Mouse (Mus musculus) heart, adult 8-10 months (tissue): Measurements from ENCODE around the gene Gm48552. TPM values are rescaled to one million over a fixed set of nuclear protein-coding genes. Genes with fewer than 3 reads are reported as not detected.

Experiments used
- DNase-seq: peaks from one replicate; pipeline ENCODE4 v3.0.0; 2022; ENCODE audit warnings: low spot score
- total RNA-seq, 4 experiments: library from RNA; stranded (reverse); gene quantifications; 2 replicates each; pipeline ENCODE4 v1.2.4; 2022

Gm48552 gene
- total RNA-seq, result under 1 TPM in 2 of 4 experiments, not detected in 2; 0.50 to 0.72 TPM

- DNase-seq, result no peak
Measured at GRCm38 (mm10) chr10:81388505-81389055, at the start of gene Gm48552. Gene Gm48552 (plus strand): TSS chr10:81389005.

DNA sequence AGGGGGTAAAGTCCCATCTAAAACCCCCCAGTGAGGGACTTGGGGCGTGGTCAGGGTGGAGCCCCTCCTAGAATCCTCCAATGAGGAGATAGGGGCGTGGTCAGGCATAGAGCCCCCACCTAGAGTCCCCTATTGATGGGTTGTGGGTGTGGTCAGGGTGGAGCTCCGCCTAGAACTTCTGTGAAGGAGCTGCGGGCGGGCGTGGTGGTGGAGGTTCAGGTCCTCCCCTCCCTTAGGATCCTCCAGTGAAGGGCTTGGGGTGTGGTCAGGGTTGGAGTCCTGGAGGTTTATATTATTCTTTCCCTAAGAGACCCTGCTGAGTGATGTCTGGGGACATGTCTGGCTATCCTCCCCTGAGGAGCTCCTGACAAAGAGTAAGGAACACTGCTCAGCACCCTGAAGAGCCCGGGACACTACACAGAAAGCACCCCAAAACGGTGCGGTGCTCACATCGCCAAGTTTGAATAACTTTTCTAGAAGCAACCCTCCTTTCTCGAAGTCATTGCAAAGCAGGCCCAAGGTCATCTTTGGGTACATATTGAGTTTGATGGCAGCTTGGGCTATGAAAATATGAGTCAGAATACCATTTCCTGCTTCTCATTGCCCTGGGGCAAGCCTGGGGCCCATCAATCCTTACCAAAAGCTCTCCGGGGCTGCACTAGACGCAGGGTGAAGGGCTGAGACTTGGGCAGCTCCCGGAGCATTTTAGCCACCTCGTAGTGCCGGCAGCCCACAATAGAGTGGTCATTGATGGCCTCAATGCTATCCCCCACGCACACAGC is 48.1 kb upstream of the Gm48552 start:
- DNase-seq, result no peak

DNA sequence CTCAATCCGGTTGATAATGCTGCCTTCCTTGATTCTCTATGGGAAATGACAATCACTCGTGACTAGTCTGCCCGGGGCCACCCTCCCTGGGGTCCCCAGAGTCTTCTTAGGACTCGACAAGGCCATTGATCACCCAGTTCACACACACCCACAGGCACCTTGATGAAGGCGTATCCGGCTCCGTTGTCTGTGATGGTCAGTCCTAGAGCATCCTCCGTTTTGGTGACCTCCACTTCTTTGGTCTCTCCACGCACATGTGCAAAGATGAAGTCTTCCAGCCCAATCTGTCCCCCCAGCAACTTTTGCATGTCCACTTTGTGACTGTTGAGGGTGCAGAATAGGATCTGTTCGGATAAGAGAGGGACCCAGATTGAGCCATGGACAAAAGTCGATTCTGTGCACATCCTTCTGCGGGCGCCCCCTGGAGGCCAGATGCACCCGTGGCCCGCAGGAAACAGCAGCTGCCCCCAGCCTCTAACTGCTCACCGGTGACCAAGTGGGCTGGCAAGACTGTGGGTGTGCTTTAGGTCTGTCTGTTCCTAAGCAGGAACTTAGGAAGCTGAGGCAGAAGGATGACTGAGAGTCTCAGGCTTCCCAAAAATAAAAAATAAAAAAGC is 47.4 kb upstream of the Gm48552 start:
- DNase-seq, result peak; percentile 63

- no peak for DNase-seq
Measured at GRCm38 (mm10) chr10:81342686-81343505, 45.9 kb upstream of the Gm48552 start, which contains the start of gene Gipc3. Gene Gipc3 (minus strand): TSS chr10:81343266.

- no peak for DNase-seq
Measured at GRCm38 (mm10) chr10:81344421-81345161, 44.2 kb upstream of the Gm48552 start.

DNA sequence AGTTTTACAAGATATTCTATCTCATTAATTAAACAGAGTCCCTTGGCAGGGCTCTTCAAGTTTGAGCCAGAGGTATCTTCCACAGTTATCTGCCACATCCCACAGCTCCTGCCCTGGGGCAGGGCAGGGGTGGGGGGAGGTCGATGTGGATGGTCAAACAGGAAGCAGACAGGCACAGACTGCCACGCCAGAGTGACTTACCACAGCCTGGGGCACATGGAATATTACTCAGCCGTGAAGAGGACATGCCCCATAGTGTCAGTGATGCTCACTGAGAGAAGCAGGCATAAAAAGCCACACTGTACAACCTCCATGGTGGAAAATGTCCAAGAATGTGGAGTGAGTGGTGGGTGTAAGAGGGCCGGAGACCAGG is 43.7 kb upstream of the Gm48552 start:
- DNase-seq, result no peak

- DNase-seq, result no peak
Measured at GRCm38 (mm10) chr10:81346453-81347067, 42.2 kb upstream of the Gm48552 start.

- no peak for DNase-seq
Measured at GRCm38 (mm10) chr10:81349146-81349545, 39.7 kb upstream of the Gm48552 start.

DNA sequence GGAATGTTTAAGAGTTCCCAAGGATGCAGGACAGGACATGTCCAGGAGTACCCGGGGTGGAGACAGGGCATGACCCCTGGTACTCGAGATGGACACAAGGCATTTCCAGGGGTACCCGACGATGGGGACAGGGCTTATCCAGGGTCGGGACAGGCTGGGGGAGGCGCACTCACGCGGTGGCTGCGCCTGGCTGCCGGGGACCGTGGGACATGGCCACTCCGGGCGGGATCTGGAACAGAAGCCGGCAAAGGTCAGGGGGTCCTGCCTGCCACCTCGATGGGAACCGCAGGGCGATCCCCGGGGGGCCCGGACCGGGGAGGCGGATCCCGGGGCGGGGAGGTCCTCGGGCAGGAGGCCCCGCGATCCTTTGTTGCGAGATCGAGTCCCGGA is 38.8 kb upstream of the Gm48552 start:
- no peak for DNase-seq

DNA sequence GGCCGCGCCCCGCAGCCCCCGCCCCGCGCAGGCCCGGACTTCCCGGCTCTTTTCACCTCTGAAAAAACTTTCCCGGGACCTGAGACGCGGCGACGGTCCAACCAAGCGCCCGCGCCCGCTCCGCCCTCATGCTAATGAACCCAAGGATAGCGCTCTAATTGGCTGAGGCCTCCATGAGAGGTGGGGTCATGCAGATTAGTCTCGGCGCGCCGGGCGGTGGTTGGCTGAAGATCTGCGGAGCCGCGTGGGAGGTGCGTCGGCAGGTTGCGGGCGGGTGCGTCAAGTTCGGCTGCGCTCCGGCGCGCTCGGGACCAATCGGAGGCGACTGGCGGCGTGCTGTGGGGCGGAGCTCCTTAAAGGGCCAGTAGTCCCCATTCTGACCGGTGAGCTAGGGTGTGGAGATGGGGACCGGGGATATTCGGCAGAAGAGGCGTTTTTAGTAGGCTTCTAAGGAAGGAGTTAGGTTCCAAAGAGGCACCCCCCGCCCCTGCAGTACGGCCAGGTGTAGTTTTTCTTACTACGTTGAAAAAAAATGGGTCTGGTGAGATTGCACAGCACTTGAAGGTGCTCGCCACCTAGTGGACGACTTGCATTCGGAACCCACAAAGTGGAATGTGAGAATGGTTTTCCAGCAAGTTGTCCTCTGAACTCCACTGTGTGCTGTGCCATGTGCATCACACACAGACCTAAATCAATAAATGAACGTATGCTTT is 38.3 kb upstream of the Gm48552 start, which contains the start of gene Hmg20b:
Gene Hmg20b (minus strand): TSS at position 130 of the 713 bp plus-strand sequence.
- DNase-seq, result peak; percentile 99

- DNase-seq, result no peak
Measured at GRCm38 (mm10) chr10:81351678-81352291, 37.0 kb upstream of the Gm48552 start.

GRCm38 (mm10) chr10:81354738-81355477 is 33.9 kb upstream of the Gm48552 start:
- no peak for DNase-seq

DNA sequence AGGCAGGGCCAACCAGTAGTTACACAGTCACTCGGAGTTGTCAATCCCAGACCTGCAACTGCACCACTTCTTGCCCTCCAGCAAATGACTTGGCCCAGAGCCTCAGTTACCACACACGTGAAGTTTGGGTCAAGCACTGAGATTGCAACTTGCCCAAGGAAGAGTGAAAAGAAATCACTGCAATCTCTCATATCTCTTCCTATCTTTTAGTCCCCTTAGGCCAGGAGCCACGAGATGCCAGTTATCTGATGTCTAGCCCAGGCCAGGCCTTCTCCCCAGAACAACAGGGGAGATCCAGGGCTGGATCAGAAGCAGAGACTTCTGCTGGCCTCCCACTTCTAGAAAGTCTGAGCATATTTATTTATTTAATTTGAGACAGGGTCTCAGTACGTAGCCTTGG is 33.3 kb upstream of the Gm48552 start:
- DNase-seq, result no peak

- DNase-seq, result no peak
Measured at GRCm38 (mm10) chr10:81356352-81356990, 32.3 kb upstream of the Gm48552 start.

DNA sequence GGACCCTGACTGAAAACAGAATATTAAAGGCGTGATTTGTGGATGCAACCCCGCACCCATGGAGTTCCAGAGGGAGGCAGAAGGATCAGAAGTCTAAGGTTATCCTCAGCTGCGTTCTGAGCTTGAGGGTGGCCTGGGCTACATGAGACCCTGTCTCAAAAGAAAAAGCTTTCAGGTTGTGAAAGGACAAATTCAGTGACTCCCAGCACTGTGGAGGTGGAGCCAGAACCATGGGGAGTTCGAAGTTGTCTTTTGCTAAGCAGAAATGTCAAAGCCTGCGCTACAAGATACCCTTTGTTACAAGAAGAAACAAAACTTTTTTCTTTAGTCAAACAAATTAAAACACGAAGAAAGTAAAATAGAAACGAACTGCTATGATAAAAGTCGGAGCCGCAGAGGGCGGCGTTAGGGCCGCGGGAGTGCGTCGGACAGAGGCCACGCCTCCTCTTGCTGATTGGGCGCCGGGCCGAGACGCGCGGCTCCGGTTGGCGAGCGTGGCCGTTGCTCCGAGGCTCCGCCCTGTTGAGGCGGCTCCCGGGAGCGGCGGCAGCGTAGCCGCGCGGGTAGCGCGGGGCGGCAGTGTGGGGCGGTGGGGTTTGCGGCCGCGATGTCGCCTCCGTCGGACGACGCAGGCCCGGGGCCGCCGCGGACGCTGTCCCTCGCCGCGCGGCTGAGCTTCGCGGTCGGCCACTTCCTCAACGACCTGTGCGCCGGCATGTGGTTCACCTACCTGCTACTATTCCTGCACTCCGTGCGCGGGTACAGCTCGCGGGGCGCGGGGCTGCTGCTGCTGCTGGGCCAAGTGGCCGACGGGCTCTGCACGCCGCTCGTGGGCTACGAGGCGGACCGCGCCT is 31.6 kb upstream of the Gm48552 start, which contains the start of gene Mfsd12:
Gene Mfsd12 (plus strand): TSS at position 501 of the 854 bp plus-strand sequence.
- peak; percentile 88 for DNase-seq

GRCm38 (mm10) chr10:81358209-81358608 is 30.6 kb upstream of the Gm48552 start:
- no peak for DNase-seq

- DNase-seq, result no peak
Measured at GRCm38 (mm10) chr10:81358841-81359240, 30.0 kb upstream of the Gm48552 start.
